Mouse (Mus musculus): Measurements from ENCODE around the gene Gorasp1. TPM values are rescaled to one million over a fixed set of nuclear protein-coding genes. Genes with fewer than 3 reads are reported as not detected.

Gorasp1 gene
- total RNA-seq, 2 experiments from 2014 or later: 2.3 to 4.2 TPM

DNA sequence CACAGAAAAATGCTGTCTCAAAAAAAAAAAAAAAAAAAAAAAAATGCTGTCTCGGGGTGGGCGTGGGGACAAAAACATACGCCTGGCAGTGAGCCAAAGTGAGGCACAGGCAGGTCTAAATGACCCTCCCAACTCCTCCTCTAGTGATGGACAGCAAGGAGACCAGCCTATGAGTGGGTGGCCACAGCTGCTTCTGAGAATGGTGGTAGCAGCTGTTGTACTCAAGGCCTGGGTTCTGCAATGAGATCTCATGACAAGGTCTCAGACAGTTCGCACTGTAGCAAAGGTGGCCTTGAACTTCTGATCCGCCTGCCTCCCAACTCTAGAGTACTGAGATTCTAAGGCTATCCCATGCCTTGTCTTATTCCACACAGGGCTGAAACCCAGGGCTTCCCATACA is 4.0 kb upstream of the Gorasp1 start:
- no peak for ATAC-seq (replicated peaks; ENCODE audit: low FRiP score, poor library complexity, severe bottlenecking)

DNA sequence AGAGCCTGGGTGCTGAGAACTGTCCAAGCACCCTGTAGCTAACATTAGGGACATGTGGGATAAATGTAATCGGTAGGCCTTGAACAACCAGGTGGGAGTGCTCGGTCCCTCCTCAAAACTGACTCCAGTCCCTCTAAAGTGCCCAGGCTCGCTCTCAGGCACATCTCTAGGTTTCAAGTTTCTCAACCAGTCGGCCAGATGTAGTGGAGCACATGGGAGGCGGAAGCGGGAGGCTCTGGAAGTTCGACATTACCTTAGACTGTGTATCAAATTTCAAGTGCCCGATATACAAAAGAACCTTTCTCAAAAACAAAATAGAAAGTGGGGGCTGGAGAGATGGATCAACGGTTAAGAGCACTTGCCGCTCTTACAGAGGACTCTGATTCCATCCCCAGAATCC is 2.3 kb upstream of the Gorasp1 start:
- ATAC-seq (replicated peaks; ENCODE audit: low FRiP score, poor library complexity, severe bottlenecking): no peak

DNA sequence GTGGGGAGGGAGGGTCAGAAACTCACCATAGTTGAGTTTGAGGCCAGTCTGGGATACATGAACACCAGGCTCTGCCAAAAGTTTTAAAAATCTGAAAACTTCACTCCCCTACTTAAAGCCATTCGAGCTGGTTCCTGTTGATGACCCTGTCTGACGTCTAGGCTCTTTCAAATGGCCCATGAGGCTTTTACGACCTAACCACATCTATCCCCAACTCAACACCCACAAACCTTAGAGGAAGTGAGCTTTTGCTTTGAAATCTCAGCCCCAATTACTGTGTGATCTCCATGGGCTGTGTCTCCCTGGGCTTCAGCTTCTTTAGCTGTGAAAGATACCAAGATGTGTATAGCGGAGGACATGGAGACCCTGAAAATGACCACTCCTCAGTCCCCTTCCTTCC is 1.1 kb upstream of the Gorasp1 start:
- no peak for ATAC-seq (replicated peaks; ENCODE audit: low FRiP score, poor library complexity, severe bottlenecking)

DNA sequence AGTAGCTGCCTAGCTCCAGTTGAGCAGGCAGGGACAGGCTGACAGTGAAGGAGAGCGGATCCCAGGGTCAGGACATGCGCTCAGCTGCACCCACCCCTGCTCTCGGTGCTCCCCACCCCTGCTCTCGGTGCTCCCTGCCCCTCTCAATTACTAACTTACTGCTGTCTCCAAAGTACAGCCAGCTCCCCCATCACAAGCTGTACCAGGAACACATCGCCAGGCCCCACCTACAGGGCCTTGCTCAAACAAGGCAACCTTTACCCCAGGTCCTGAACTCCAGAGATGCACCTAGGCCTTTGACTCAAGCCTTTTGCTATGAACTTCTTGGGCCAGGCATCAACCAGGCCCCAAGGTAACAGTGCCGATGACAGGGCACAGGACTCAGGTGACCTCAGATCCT is 3.7 kb downstream of the Gorasp1 start:
- no peak for ATAC-seq (replicated peaks; ENCODE audit: low FRiP score, poor library complexity, severe bottlenecking)

DNA sequence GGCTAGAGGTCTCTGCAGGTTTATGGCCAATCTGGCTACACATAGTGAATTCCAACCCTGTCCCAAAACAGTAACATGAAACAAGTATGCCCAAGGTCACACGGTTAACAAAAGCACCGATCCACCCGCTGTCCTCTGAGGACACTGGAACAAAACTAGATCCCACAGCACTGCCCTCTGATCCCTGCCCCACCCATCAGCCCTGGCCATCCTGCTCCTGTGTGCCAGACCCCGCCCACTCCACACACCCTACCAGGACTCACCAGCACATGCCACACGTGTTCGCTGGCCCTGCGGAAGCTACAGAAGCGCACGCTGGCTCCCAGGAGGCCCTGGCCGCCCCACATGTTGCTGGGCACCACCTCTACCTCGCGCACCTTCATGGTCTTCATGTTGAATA is 5.0 kb downstream of the Gorasp1 start:
- ATAC-seq (replicated peaks; ENCODE audit: low FRiP score, poor library complexity, severe bottlenecking): no peak

DNA sequence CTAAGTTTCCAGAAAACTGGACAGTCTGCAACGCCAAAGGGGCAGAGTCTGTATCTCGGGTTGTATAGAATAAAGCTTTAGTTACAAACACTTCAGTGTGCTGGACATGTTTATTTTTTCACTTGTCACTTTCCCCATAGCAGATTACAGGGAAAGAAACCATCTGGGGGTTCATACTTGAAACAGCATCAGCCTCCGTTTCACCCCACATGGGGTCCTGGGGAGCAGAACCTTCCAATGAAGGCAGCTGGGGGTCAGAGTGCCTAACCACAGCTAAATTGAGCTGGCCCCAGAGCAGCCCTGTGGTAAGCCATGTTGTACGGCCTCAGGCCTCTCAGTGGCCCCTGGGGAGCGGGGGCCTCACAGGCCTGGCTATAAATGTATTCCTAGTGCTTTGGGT is 10.9 kb downstream of the Gorasp1 start:
- no peak for ATAC-seq (replicated peaks; ENCODE audit: low FRiP score, poor library complexity, severe bottlenecking)

DNA sequence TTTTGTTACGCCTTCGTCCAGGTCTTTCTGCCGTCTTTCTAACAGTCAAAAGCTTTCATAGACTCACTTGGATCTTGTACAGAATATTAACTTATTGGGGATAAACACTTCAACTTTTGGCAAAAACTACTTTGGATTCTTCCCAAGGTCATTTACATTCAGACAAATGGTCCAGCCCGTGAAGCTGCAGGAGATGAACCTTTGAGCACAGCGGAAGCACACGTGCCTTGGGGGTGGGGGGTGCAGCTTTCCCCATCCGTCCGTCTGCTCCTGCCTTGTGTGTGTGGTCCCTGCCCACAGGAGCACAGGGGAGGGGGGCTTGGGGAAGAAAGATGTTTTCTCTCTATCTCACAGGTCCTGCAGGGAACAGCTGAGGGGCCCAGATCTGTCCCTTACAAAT is 11.6 kb downstream of the Gorasp1 start:
- no peak for ATAC-seq (replicated peaks; ENCODE audit: low FRiP score, poor library complexity, severe bottlenecking)

DNA sequence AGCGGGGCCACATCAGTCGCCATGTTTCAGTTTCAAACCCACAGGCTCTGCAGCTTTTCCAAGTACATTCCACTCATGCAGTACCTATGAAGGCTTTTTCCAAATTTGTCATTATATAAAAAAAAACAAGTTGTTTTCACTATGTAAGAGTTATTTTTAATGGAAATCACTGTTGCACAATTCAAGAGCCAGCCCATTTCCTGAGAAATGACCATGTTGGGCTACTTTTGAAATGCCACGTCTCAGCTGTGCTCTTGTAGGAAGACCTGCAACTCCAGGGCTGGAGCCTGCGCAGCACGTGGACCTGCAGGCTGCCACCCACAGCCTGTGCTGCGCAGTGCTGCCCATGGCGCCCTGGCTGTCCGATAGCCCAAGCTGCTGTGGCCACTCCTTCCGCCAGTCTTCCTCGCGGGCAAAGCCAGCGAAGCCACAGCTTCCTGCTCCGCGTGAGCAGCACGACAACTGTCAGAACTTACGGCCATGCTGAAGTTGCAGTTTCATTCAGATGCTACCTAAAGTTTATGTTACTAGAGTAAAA is 12.2 kb downstream of the Gorasp1 start:
- no peak for ATAC-seq (replicated peaks; ENCODE audit: low FRiP score, poor library complexity, severe bottlenecking)

DNA sequence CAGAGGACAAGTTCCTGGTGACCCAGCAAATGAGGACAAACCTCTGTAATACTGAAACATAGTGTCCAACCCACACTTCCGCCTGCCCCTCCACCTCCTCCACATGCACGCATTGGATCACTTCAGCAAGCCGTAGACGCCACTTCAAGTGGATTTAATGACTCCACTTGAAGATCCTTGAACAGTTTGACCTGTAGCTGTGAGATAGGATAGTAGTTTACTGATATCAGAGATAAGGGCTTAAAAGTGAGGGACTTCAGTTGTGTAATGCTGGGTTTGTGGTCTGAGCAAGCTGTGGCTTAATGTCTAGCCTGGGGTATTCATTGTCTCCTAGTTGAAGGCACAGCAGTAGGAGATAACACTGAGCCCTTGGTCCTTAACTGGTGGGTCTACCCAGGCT is 13.9 kb downstream of the Gorasp1 start:
- no peak for ATAC-seq (replicated peaks; ENCODE audit: low FRiP score, poor library complexity, severe bottlenecking)

DNA sequence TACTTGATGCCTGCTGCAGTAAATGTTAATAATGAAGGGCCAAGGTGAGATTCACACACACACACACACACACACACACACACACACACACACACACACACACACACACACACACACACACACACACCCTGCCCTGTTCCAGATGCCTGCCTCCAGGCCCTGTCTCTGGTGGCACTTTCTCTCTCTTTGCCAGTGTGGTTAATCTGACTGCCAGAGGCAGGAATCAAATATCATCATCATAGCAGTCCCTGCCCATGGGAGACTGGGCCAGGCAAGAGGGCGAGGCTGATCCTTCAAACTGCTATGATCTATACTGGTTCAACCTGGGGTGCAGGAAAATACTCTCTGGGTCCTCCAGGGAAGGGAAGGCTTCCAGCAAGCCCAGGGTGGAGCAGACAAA is 17.5 kb downstream of the Gorasp1 start:
- no peak for ATAC-seq (replicated peaks; ENCODE audit: low FRiP score, poor library complexity, severe bottlenecking)

DNA sequence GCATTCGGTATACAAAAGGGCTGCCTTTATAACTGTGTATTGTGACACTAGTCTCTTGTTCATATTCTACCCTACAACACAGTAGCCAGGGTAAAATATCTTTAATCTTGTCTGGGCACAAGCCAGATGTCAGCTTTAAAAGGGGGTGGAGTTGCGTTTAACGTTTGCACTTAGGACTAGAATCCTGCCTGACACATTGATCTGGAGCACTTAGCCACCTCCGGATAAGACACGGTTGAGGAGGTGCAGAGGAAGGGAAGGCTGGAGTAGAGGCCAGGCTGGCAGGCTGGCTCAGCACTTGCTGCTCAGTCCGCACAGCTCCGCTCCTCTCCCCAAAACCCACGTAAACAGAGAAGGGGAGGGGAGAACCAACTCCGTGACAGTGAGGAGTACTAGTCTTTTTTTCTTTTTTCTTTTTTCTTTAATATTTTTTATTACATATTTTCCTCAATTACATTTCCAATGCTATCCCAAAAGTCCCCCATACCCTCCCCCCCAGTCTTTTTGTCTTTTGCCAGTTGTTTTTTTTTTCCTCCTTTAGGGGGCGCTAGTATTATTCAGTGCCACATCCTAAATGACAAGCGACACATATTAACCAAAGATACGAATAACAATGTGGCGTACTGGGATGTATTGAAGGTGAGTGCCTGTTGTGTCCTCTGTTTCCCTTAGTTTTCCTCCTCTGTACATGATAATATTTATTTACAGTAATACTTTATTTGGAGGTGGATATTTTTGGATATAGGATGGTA is 24.1 kb downstream of the Gorasp1 start:
- no peak for ATAC-seq (replicated peaks; ENCODE audit: low FRiP score, poor library complexity, severe bottlenecking)

DNA sequence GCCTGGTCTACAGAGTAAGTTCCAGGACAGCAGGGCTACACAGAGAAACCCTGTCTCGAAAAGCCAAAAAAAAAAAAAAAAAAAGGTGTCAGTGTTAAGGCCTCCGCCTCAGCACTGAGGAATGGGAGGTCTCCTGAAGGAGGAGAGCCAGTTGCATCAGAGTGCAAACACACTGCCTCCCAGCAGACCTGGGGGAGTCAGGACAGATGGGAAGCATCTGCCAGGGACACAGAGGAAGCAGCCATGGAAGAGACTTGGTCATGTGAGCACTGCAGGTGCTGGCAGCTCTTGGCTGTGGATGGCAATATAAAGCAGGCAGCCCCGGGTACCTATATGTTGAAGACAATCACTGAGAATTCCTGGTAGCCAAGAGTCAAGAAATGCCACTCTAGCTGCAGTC is 27.4 kb downstream of the Gorasp1 start:
- ATAC-seq (replicated peaks; ENCODE audit: low FRiP score, poor library complexity, severe bottlenecking): no peak

DNA sequence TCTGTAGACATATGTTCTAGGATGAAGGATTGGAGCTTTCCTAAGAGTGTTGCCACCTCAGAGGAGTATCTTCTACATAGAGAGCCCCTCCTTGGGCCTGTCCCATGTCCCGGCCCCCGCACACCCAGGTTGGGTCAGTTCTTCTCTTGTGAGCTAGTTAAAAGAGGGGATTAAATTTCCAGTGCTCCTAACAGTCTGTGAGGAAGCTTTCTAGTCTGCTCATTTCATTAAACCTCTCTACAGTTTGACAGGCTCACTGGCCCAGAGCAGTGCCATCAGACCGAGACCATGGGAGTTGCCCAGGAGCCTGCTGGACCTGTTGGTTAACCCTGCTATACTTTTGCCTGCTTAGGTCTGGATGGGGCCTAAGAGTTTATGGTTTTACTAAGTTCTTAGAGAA is 28.7 kb downstream of the Gorasp1 start:
- no peak for ATAC-seq (replicated peaks; ENCODE audit: low FRiP score, poor library complexity, severe bottlenecking)

DNA sequence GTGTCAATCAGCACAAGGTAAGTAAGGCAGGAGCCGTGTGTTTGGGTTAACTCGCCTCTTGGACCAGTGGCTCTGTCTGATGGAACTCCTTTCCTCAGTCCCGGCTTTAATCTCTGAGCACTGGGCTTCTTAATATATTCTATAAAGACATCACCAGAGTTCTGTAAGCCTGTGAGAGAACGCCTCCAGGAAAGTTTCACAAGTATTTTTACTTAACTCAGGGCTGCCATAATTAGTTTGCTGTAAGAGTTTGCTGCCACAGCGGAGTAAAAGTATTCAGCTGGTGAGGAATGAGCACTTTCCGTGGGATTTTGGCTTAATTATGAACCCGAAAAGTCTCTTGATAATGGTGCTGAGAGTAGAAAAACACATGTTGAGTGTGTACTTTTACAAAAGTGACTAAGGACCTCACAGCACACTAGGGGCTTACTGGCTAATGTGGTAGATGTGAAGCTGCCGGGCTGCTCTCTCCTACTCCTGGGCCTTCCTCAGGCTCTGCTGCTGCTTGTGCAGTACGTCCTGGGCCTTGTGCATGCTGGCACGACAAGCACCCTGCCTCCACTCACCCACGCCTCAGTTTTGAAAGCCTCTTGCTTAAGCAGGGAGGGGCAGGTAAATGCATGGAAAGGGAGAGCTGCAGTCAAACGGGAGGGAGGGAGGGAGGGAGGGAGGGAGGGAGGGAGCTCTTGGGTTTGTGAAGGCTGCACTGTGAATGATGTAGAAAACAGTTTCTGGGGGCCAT is 34.8 kb downstream of the Gorasp1 start:
- ATAC-seq (replicated peaks; ENCODE audit: low FRiP score, poor library complexity, severe bottlenecking): no peak

DNA sequence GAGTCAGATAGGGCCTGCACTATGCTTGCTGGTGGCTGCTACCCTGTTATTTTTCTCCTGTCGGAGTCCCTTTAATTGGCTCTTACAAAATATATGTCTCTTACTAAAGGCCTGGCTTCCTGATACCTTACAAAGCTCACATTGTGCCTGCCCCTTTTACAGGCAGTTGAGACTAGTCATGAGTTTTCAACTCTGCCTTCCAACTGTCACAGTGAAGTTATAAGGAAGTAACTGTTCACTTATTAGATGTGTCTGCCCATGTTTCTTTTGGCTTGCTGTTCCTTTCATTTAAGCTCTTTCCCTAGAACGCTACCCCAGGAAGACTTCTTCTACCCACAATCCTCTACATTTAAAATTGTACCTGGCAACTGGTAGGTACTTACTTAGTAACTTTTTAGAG is 37.9 kb downstream of the Gorasp1 start:
- no peak for ATAC-seq (replicated peaks; ENCODE audit: low FRiP score, poor library complexity, severe bottlenecking)

DNA sequence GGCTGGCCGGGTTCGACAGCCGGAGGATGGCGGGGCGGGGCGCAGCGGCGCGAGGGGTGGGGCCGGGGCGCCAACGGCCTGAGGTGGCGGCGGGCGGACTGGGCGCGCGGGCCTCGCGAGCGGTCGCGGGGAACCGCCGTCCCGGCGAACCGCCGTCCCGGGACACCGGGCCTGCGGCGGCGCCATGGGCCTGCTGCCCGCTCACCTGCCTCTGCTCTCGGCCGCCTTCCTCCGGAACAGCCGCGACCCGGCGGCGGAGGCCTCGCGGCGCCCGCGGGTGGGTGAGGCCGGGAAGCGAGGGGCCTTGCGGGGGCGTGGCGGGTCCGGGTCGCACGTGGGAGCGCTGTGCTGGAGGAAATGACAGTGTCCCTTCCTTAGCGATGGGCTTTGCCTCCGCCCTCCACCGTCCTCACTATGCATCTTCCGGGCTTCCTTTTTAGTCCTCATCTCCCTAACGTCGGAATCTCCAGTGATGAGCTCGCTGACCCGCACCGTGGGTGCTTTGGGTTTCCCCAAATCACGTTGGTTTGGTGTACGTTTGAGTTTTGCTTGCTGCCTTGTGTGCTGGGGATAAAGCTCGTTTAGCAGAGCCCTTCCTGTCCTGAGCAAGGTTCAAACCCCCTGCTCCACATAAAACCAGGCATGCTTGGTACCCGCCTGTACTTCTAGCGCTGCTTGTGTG is 42.2 kb downstream of the Gorasp1 start:
- ATAC-seq (replicated peaks; ENCODE audit: low FRiP score, poor library complexity, severe bottlenecking): peak; percentile 37

DNA sequence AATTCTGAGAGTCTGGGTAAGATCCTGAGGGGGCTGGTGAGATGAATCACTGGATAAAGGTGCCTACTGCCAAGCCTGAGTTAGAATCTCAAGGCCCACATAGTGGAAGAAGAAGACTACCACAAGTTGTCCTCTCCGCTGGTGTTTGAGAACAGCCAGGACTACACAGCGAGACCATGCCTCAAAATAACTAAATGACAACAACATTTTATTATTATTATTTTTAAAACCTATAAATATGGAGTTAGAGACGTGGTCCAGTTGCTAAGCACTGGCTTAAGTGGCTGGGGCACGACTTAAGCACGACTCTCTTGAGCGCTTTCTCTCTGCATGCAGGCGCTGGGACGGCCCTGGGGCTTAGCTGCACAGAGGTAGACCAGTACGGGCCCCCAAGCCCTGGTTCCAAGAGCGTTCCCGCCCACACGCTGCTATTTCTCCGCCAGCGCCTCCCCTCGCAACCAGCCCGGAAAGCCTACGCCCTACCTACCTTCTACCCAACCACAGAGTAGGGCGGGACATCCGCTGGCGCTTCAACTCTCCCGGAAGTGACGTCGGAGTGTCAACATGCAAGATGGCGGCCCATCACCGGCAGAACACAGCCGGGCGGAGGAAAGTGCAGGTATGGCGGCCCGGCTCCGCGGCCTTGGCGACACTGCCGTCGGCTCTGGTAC is 42.9 kb downstream of the Gorasp1 start, which contains the start of gene Wdr48:
TSS of gene Wdr48 (plus strand) at position 540 of the 671 bp plus-strand sequence.
- peak; percentile 99 for ATAC-seq (replicated peaks; ENCODE audit: low FRiP score, poor library complexity, severe bottlenecking)

DNA sequence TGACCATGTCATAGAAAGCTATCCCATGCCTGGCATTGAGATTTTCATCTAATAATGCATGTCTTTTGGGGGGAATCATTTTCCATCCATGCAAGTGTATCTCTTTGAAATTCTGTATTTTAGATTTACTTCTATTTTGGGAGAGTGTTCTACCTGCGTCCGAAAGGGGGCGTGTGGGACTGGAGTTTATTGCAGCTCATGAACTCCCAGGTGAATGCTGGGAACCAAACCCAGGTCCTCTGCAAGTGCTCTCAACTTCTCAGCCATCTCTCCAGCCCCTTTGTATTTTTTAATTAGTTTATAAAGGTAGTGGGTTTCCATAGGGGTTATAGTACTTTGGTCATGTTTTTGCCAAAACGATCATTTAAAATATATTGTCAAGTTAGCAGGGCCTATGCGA is 43.5 kb downstream of the Gorasp1 start:
- no peak for ATAC-seq (replicated peaks; ENCODE audit: low FRiP score, poor library complexity, severe bottlenecking)

DNA sequence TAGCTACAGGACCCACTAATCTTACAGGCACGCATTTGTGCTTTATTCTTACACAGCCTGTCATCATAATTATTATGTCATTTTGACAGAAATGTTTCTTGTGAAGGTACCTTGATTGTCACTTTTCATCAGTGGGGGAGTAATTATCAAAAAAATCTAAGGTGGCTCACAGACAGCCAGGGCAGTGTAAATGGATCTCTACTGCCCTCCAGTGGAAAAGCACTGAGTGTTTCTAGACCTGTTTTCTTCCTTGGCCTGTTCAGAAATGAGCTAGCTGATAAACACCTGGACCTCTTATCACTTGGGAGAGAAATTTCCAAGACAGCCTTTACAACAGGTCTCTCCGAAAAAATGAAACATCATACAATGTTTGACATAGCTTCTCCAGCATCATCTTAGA is 46.7 kb downstream of the Gorasp1 start:
- no peak for ATAC-seq (replicated peaks; ENCODE audit: low FRiP score, poor library complexity, severe bottlenecking)

DNA sequence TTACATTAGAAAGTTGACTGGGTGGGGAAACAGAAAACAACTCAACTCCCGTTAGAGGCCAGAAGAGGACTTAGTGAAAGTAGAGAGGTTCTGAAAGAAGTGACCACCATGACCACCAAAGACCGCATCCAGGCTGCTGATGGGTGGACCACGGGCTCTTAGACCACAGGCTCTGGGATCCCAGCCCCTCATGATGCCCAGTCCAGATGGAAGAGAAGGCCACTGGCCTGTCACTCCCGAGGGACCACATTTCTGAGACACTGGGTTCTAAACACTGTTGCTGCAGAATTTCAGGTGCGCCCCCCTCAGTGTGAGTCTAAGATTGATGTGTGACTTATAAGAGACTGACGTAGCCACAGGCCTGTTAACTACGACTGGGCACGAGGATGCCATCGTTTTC is 47.9 kb downstream of the Gorasp1 start:
- ATAC-seq (replicated peaks; ENCODE audit: low FRiP score, poor library complexity, severe bottlenecking): no peak
